Mouse (Mus musculus) midbrain, embryonic 13.5 days (tissue): ENCODE results near the gene Tmprss11e. TPM values are rescaled to one million over a fixed set of nuclear protein-coding genes. Genes with fewer than 3 reads are reported as not detected.

Experiments used
- ATAC-seq: fragments of 200-750 bp; cut with Nextera tagmentation; 2 replicates; pipeline ENCODE4 v1.8.0; 2017; ENCODE audit warnings: mild to moderate bottlenecking, moderate TSS enrichment, moderate library complexity
- H3K27ac ChIP-seq: fragments of 300-500 bp; sonication (generic); 2 replicates; pipeline ENCODE4 v1.5.1; 2015; ENCODE audit warnings: inconsistent platforms, mild to moderate bottlenecking, moderate library complexity
- H3K27me3 ChIP-seq: fragments of 300-500 bp; sonication (generic); 2 replicates; pipeline ENCODE4 v1.6.1; 2015; ENCODE audit warnings: mild to moderate bottlenecking, inconsistent platforms
- H3K36me3 ChIP-seq: fragments of 300-500 bp; sonication (generic); 2 replicates; pipeline ENCODE4 v1.6.1; 2015; ENCODE audit warnings: mild to moderate bottlenecking, inconsistent platforms
- H3K4me1 ChIP-seq: fragments of 300-500 bp; sonication (generic); replicated peaks from 2 replicates; pipeline ENCODE4 v1.6.1; 2015; ENCODE audit warnings: inconsistent platforms
- H3K4me2 ChIP-seq: fragments of 300-500 bp; sonication (generic); replicated peaks from 2 replicates; pipeline ENCODE4 v1.6.1; 2015; ENCODE audit warnings: moderate library complexity, mild to moderate bottlenecking, inconsistent platforms
- H3K4me3 ChIP-seq: fragments of 300-500 bp; sonication (generic); replicated peaks from 2 replicates; pipeline ENCODE4 v1.5.1; 2015; ENCODE audit warnings: mild to moderate bottlenecking, inconsistent platforms
- H3K9ac ChIP-seq: fragments of 300-500 bp; sonication (generic); replicated peaks from 2 replicates; pipeline ENCODE4 v1.6.1; 2015; ENCODE audit warnings: mild to moderate bottlenecking, inconsistent platforms
- H3K9me3 ChIP-seq: fragments of 300-500 bp; sonication (generic); 2 replicates; pipeline ENCODE4 v1.6.1; 2016; ENCODE audit warnings: mild to moderate bottlenecking, inconsistent platforms
- WGBS: fragments of 180-500 bp; shearing (Covaris S2); methylation state at CpG from one replicate; pipeline ENCODE4 v1.1.7; 2015; 5-methylcytosine and 5-hydroxymethylcytosine counted together
- polyA plus RNA-seq: library from polyadenylated mRNA; unstranded; fragments of >200 nt; fragmentation: Nextera tagmentation; extraction: Ambion mirVana; gene quantifications from 2 replicates; pipeline ENCODE4 v1.2.1, GENCODE M21; 2015

Gene Tmprss11e
- polyA plus RNA-seq, 1 experiment from 2014 or later = 0.07 TPM

DNA sequence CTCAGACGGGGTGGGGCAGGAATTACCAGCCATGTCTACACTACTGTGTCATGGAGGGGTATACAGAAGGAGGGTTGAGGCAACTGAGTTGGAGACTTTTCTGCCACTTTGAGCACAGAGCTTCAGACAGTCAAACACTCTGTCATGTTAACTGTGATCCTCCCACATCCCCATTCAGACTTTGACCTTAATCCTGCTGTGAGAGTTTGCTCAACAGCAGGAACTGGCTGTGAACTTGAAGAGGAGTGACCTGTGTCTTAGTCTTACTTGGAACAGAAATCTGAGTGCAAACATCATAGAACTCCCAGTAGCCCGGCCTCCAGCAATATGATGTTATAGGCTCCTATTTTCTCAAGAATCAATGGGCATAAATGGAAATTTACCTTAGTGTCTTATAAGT is 9.8 kb downstream of the Tmprss11e start:
- no peak overlapping the region for H3K4me2 ChIP-seq
- no peaks in the 10 kb centered on the region for H3K9me3 ChIP-seq
- no peak overlapping the region for H3K27ac ChIP-seq
- 89% methylated on average over 2 of the region's 2 CpGs for WGBS
- H3K4me3 ChIP-seq = no peak overlapping the region
- H3K9ac ChIP-seq = no peak overlapping the region
- no peak for ATAC-seq
- H3K4me1 ChIP-seq = no peaks in the 10 kb centered on the region
- H3K36me3 ChIP-seq = no peaks in the 10 kb centered on the region
- H3K27me3 ChIP-seq = no peaks in the 10 kb centered on the region

DNA sequence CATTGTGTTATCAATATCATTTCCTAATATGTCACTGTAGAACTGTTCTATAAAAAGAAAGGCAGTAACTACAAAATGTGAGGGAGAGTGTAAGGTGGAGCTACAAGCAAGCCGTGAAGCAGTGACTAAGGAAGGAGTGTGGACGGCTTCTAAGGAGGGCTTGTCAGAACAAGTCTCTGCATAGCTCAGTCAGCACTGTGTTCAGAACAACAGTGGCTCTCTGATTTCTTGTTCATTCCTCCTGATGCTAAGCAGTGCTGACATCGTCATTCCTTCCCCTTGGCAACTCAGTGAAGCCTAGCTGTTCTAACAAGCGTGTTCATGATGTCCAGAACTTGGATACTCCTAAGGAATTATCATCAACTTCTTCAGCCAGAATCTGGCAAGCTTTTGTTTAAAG is 15.0 kb downstream of the Tmprss11e start:
- no peak overlapping the region for H3K4me3 ChIP-seq
- H3K4me1 ChIP-seq = no peaks in the 10 kb centered on the region
- H3K4me2 ChIP-seq = no peak overlapping the region
- H3K27ac ChIP-seq = no peak overlapping the region
- ATAC-seq = no peak
- no peaks in the 10 kb centered on the region for H3K27me3 ChIP-seq
- 76% methylated on average over 4 of the region's 4 CpGs for WGBS
- H3K9ac ChIP-seq = no peak overlapping the region
- no peaks in the 10 kb centered on the region for H3K36me3 ChIP-seq
- H3K9me3 ChIP-seq = no peaks in the 10 kb centered on the region

DNA sequence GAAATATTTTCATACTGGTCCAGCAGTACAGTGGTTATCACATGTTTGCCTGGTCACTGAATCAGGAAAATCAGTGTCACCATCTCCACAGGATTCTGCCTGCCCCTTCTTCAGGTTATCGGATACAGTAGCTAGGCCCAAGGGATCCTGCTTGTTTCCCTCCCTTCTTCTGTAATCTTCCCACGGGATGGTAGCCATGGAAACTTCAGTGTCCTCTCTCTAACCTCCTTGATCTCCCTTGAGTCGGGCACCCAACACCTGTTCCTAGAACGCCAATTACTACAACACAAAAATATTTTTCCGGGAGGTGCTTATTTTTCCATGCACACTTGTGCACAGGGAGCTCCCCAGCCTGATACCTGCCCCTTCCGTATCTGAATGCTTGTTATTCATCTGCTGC is 17.0 kb downstream of the Tmprss11e start:
- Histone ChIP-seq H3K9me3 (no peaks in the 10 kb centered on the region), H3K4me2 (no peak overlapping the region), H3K9ac (no peak overlapping the region), H3K36me3 (no peaks in the 10 kb centered on the region), H3K27ac (no peak overlapping the region), H3K27me3 (no peaks in the 10 kb centered on the region), H3K4me1 (no peaks in the 10 kb centered on the region), H3K4me3 (no peak overlapping the region)
- ATAC-seq = no peak
- WGBS = 74% methylated on average over 6 of the region's 6 CpGs

DNA sequence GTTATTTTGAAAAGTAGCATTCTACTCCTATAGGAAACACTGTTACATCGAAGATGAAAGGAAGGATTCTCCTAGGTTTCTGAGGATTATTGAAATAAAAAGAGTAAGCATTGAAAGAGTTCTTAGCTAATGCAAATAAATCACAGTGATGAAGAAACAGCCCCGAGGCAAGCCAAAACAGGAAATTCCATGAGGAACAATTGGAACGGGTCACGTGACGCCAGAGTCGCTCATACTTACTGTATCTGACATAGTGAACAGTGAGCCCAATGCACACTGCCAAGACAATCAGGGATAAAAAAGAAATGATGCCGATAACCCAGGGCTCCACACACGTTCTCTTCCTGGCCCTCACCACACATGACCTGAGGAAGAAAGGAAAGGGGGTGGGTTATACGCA is 18.6 kb downstream of the Tmprss11e start:
- H3K4me3 ChIP-seq = no peak overlapping the region
- H3K9ac ChIP-seq = no peak overlapping the region
- 90% methylated on average over 9 of the region's 9 CpGs for WGBS
- no peak overlapping the region for H3K4me2 ChIP-seq
- no peaks in the 10 kb centered on the region for H3K36me3 ChIP-seq
- no peaks in the 10 kb centered on the region for H3K4me1 ChIP-seq
- ATAC-seq = no peak
- no peaks in the 10 kb centered on the region for H3K27me3 ChIP-seq
- H3K9me3 ChIP-seq = no peaks in the 10 kb centered on the region
- no peak overlapping the region for H3K27ac ChIP-seq

DNA sequence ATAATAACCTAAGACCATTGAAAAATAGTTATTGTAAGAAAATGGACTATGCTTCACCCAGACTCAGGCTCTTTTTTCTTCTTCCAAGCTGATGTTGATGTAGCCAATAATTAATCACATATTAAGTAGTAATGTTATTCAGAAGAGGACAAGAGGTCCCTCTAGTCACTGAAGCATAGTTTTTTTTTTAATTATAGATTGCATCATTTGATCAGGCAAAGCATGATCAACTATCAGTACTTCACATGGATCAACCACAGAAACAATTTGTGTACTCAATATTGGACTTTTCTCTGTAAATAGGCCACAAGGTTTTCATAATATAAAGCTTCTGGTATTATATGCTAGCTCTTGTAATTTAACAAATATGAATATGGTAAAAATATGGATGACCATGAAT is 20.6 kb downstream of the Tmprss11e start:
- no peaks in the 10 kb centered on the region for H3K9me3 ChIP-seq
- no peak for ATAC-seq
- no peaks in the 10 kb centered on the region for H3K4me1 ChIP-seq
- no peak overlapping the region for H3K27ac ChIP-seq
- H3K9ac ChIP-seq = no peak overlapping the region
- H3K4me3 ChIP-seq = no peak overlapping the region
- no peaks in the 10 kb centered on the region for H3K27me3 ChIP-seq
- no peaks in the 10 kb centered on the region for H3K36me3 ChIP-seq
- H3K4me2 ChIP-seq = no peak overlapping the region

DNA sequence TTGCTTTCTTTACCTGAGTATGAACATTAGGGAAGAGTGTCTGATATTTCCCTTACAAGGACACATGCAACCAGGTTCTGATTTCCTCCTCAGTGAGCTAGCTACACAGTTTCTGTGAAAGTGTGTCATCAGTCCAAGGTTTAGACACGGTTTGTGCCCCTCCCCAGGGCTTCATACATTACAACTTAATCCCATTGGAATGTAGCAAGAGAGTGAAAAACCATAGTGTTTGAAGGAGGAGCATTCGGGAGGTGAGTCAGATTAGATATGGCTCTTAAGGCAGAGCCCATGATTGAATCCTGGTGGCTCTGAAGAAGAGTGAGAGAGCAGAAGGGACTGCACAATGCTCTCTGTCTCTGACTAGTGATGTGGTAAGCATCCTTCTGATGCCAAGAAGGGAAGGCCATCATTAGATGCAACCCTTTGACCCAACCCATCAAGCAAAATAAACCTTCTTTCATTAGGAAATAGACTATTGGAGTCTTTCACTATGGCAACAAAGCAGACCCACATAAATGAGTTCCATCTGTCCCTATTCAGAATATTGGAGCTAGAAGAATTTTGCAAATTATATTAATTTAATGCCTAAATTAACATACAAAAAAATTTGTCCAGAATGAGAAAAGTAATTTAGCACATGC is 22.7 kb downstream of the Tmprss11e start:
- ATAC-seq = no peak
- no peaks in the 10 kb centered on the region for H3K27me3 ChIP-seq
- H3K4me3 ChIP-seq = no peak overlapping the region
- WGBS = 26% methylated on average over 2 of the region's 2 CpGs
- H3K4me1 ChIP-seq = no peaks in the 10 kb centered on the region
- H3K4me2 ChIP-seq = no peak overlapping the region
- H3K36me3 ChIP-seq = no peaks in the 10 kb centered on the region
- H3K9ac ChIP-seq = no peak overlapping the region
- no peaks in the 10 kb centered on the region for H3K9me3 ChIP-seq
- H3K27ac ChIP-seq = no peak overlapping the region

DNA sequence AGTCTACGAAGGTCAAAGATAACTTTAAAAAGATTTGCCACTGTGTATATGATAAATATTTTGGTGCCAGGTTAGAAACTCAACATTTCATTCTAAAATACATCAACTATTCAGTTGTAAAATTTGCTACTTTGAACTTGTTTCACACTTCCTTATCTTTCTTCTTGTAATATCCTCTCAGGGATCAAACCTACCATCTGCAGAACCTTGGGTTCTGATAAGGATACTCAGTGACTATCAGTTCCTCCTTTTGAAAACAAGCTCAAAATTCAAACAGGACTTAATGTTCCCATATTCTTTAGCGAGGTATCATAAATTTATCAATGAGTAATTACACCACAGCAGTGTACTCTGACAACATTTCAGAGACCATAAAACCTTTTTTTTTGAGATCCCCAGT is 30.6 kb downstream of the Tmprss11e start:
- WGBS = 89% methylated on average over 2 of the region's 2 CpGs

DNA sequence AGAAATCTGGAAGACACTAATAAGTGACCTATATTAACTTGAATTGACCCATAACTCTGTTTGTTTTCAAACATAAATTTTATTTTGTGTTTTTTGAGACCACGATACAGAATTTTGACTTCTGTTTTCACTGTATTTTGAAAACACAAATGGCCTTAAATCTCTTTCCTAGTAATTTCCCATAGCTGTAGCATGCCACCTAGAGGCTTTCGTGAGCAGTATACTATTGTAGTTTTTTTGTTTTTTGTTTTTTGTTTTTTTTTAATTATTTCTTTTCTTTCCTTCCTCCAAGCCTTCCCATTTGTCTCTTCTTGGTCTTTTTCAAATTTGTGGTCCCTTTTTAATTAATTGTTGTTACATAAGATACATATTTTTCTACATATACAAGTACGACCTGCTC is 40.7 kb downstream of the Tmprss11e start:
- no peaks in the 10 kb centered on the region for H3K9me3 ChIP-seq
- H3K4me1 ChIP-seq = no peaks in the 10 kb centered on the region
- 84% methylated on average over 3 of the region's 3 CpGs for WGBS

More for the DNA sequence above, 30.6 kb downstream of the Tmprss11e start:
- no peak overlapping the region for H3K9ac ChIP-seq
- H3K27me3 ChIP-seq = no peaks in the 10 kb centered on the region
- no peak for ATAC-seq
- no peak overlapping the region for H3K27ac ChIP-seq
- H3K4me1 ChIP-seq = no peaks in the 10 kb centered on the region
- H3K4me3 ChIP-seq = no peak overlapping the region
- no peaks in the 10 kb centered on the region for H3K9me3 ChIP-seq
- H3K36me3 ChIP-seq = no peaks in the 10 kb centered on the region
- no peak overlapping the region for H3K4me2 ChIP-seq

DNA sequence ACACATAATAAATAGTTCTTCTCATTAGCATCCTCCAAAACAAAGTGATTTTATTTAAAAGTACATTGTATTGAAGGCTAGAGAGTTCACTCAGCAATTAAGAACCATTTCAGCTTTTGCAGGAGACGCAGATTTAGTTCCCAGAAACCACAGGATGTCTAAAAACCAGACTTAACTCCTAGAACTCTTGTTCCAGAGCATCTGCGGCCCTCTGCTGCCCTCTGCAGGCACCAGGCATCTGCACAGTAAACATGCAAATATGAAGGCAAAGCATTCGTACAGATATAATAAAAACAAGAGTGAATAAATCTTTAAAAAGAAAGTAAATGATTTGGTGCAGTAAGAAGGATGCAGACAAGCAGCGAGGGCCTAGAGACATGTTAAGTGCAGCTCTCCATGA is 60.9 kb downstream of the Tmprss11e start:
- WGBS = 65% methylated on average over 4 of the region's 4 CpGs
- H3K27me3 ChIP-seq = no peaks in the 10 kb centered on the region
- no peak for ATAC-seq
- no peaks in the 10 kb centered on the region for H3K4me1 ChIP-seq
- no peaks in the 10 kb centered on the region for H3K36me3 ChIP-seq
- H3K4me3 ChIP-seq = no peak overlapping the region
- no peak overlapping the region for H3K4me2 ChIP-seq
- H3K27ac ChIP-seq = no peak overlapping the region
- H3K9me3 ChIP-seq = no peaks in the 10 kb centered on the region
- H3K9ac ChIP-seq = no peak overlapping the region

More for the DNA sequence above, 40.7 kb downstream of the Tmprss11e start:
- ATAC-seq = no peak
- Histone ChIP-seq H3K36me3 (no peaks in the 10 kb centered on the region), H3K4me2 (no peak overlapping the region), H3K27ac (no peak overlapping the region), H3K9ac (no peak overlapping the region), H3K27me3 (no peaks in the 10 kb centered on the region), H3K4me3 (no peak overlapping the region)

DNA sequence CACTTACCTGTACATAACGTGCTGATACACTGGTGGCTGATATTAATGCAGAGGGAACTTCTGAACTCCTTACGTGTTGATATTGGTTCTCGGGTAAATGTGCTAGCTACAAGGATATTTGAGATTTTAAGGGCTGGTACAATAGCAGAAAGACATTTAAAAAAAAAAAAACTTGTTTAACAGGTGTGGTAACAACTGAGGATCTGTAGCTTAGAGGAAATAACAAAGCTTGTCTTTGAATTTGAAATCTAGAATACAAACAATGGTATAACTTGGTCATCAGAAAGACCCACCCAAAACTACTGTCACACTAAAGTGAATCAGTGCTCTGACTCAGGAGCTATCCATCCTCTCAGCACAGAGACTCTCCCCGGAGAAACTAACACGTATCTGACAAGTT is 69.4 kb downstream of the Tmprss11e start, which contains the start of gene Tmprss11b:
Gene Tmprss11b (minus strand): TSS at position 101 of the 400 bp plus-strand sequence.
- Histone ChIP-seq H3K4me1 (no peaks in the 10 kb centered on the region), H3K36me3 (no peaks in the 10 kb centered on the region), H3K27ac (no peak within 1 kb of the TSS), H3K9me3 (no peaks in the 10 kb centered on the region), H3K27me3 (no peaks in the 10 kb centered on the region), H3K4me3 (no peak within 1 kb of the TSS), H3K9ac (no peak within 1 kb of the TSS), H3K4me2 (no peak within 1 kb of the TSS)
- 88% methylated on average over 5 of the region's 5 CpGs for WGBS
- ATAC-seq = no peak

Other genes starting within 250 kb of the Tmprss11e start
- not detected in 2 replicates for gene Tmprss11g, start 227.2 kb downstream of the Tmprss11e start, polyA plus RNA-seq
- not detected in 2 replicates for gene Tmprss11f, start 113.4 kb downstream of the Tmprss11e start, polyA plus RNA-seq
- gene Tmprss11b, start 69.5 kb downstream of the Tmprss11e start, polyA plus RNA-seq = not detected in 2 replicates
- 44.1 and 46.8 TPM in 2 replicates for gene Ythdc1, start 58.4 kb upstream of the Tmprss11e start, polyA plus RNA-seq
- 0.13 TPM in 1 of 2 replicates, not detected in the other for gene Ugt2b34, start 161.1 kb upstream of the Tmprss11e start, polyA plus RNA-seq
- not detected in 2 replicates for gene Ugt2b1, start 180.7 kb upstream of the Tmprss11e start, polyA plus RNA-seq